Mouse (Mus musculus): ENCODE data around the gene Methig1. TPM values are rescaled to one million over a fixed set of nuclear protein-coding genes. Genes with fewer than 3 reads are reported as not detected.
"Not testable (repeated sequence)": the region's sequence is repeated elsewhere in the genome, so short reads cannot be mapped to it uniquely, and the experiment has no call there.

The Methig1 gene
- polyA plus RNA-seq, 2 experiments, result not detected

DNA sequence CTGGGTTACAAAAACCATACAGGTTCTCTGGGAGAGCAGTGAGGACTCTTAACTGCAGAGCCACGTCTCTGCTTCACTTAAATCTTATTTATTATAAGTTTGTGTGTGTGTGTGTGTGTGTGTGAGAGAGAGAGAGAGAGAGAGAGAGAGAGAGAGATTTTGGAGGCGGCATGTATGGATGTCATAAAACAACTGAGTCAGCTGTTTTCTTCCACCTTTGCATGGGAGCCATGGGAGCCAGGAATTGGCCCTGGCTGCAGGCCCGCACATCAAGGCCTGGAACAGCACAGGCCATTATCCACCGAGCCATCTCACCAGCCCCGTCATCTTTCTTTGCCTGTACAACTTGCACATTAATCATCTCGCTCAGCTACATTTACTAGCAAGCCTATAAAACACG lies 14.2 kb downstream of the Methig1 start:
- Histone ChIP-seq H3K4me3 (replicated peaks; ENCODE audit: low read length) (no peak overlapping the region), H3K27me3 (ENCODE audit: control insufficient read depth, insufficient read depth, low read length) (no peaks in the 10 kb centered on the region), H3K4me2 (replicated peaks; ENCODE audit: low read depth, low read length, severe bottlenecking) (no peak overlapping the region), H3K9ac (ENCODE audit: low read depth, low read length, severe bottlenecking) (no peak overlapping the region), H3K4me1 (ENCODE audit: control insufficient read depth, insufficient read depth, low read length) (no peaks in the 10 kb centered on the region), H3K27ac (replicated peaks; ENCODE audit: low read depth, low read length) (no peak overlapping the region), H3K36me3 (ENCODE audit: control insufficient read depth, insufficient read depth, low read length) (no peaks in the 10 kb centered on the region), H3K9me3 (ENCODE audit: control insufficient read depth, low read length) (no peaks in the 10 kb centered on the region)
- TF ChIP-seq POLR2A (IDR thresholded peaks at IDR 0.05; ENCODE audit: borderline replicate concordance, extremely low read depth, insufficient read depth, insufficient read length), result no peak
- WGBS, result 31% methylated on average over 7 of the region's 7 CpGs
- DNase-seq (ENCODE audit: low spot score) (no peak), ATAC-seq (ENCODE audit: low FRiP score, low read depth) (no peak)

DNA sequence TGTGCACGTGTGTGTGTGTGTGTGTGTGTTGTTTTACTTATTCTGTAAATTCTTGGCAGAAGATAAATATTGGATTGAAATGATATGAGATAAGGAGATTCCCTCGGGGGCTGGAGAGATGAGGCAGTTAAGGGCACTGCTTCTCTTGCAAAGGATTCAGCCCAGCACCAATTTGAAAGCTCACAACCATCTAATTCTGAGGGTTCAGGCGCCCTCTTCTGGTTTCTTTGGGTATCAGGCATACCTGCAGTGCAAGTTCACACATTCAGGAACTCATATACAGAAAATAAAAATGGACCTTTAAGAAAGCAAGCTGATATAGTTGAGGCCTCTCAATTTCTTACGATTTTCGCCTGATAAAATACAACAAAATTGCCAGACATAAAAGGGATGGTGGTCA lies 22.1 kb downstream of the Methig1 start:
- Histone ChIP-seq H3K4me1 (ENCODE audit: control insufficient read depth, insufficient read depth, low read length) (no peaks in the 10 kb centered on the region), H3K9me3 (ENCODE audit: control insufficient read depth, low read length) (peaks cover 4% of the 10 kb centered on the region; the same call in 1 of the 2 replicates), H3K4me3 (replicated peaks; ENCODE audit: low read length) (no peak overlapping the region), H3K9ac (ENCODE audit: low read depth, low read length, severe bottlenecking) (no peak overlapping the region), H3K27me3 (ENCODE audit: control insufficient read depth, insufficient read depth, low read length) (no peaks in the 10 kb centered on the region), H3K27ac (replicated peaks; ENCODE audit: low read depth, low read length) (no peak overlapping the region), H3K4me2 (replicated peaks; ENCODE audit: low read depth, low read length, severe bottlenecking) (no peak overlapping the region), H3K36me3 (ENCODE audit: control insufficient read depth, insufficient read depth, low read length) (no peaks in the 10 kb centered on the region)
- no peak for TF ChIP-seq POLR2A (IDR thresholded peaks at IDR 0.05; ENCODE audit: borderline replicate concordance, extremely low read depth, insufficient read depth, insufficient read length)
- WGBS, result 30% methylated on average over 5 of the region's 5 CpGs
- DNase-seq (ENCODE audit: low spot score) (peak; percentile 68), ATAC-seq (ENCODE audit: low FRiP score, low read depth) (no peak)

DNA sequence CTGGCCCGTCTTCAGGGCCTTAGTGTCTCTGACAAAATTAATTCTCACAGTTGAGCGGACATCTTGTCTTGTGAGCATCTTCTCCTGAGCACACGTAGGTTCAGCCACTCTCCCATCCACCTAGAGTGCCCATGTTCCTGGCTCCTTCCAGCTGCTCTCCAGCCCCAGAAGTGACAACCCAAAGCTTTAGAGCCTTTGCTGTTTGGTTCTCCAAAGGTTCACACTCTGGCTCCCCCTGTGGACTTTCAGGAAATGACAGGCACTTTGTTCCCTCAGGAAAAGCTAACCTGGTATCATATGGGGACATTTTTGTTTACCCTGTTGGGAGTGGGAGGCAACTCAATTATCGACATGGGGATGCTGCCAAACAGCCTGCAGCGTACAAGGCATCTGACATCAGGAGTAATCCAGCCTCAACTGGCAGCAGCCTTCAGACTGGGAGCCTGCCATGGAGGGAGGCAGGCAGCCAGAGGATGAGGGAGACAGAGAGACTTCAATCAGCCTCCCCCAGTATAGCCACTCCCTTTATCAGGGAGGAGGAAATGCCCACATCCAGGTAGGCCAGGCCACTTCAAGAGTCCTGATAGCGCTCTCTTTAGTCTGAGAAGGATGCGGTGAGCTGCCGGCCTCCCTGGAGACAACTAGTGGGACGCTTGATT lies 25.0 kb downstream of the Methig1 start:
- H3K9me3 ChIP-seq (ENCODE audit: control insufficient read depth, low read length); H3K4me3 ChIP-seq (replicated peaks; ENCODE audit: low read length); H3K36me3 ChIP-seq (ENCODE audit: control insufficient read depth, insufficient read depth, low read length); H3K27me3 ChIP-seq (ENCODE audit: control insufficient read depth, insufficient read depth, low read length); H3K27ac ChIP-seq (replicated peaks; ENCODE audit: low read depth, low read length); H3K4me1 ChIP-seq (ENCODE audit: control insufficient read depth, insufficient read depth, low read length); H3K9ac ChIP-seq (ENCODE audit: low read depth, low read length, severe bottlenecking); H3K4me2 ChIP-seq (replicated peaks; ENCODE audit: low read depth, low read length, severe bottlenecking); DNase-seq (ENCODE audit: low spot score); ATAC-seq (ENCODE audit: low FRiP score, low read depth): not testable (repeated sequence)
- WGBS, result 19% methylated on average over 2 of the region's 9 CpGs

DNA sequence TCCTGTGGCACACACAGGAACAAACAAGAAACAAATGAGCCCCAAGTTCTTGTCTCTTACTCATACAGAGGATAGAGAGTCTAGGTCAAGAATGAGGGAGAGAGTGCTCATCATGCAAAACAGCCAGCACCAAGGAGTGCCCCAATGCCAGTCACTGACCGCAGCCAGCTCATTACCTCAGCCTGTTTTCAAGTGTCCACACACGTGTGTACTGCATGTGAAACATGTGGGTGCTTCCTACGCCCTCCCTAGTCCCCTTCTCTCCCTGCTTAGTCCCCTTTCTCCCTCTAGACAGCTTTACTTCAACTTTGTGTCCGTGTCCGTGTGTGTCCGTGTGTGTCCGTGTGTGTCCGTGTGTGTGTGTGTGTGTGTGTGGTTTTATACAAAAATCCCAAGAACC lies 26.7 kb downstream of the Methig1 start:
- no peak overlapping the region for H3K4me2 ChIP-seq (replicated peaks; ENCODE audit: low read depth, low read length, severe bottlenecking)
- ATAC-seq (ENCODE audit: low FRiP score, low read depth), result no peak
- 91% methylated on average over 8 of the region's 8 CpGs for WGBS

DNA sequence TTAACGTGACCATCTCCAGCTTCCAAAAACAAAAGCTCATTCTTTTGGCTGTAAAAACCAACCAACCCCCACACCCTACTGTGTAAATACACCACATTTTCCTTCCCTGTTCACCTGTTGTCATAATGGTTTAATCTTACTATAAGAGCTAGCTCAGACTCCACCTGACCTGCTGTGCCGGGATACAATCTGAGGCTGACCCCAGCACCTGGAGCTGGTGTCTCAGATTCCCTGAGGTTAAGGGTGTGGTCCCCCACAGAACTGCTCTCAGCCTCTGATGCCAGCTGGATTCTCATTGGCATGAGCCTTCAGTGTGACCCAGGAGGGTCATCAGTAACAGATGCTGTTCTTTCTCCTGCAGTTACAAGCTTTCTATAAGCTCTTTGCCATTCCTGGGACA lies 27.2 kb downstream of the Methig1 start:
- H3K36me3 ChIP-seq (ENCODE audit: control insufficient read depth, insufficient read depth, low read length), result no peaks in the 10 kb centered on the region
- H3K9ac ChIP-seq (ENCODE audit: low read depth, low read length, severe bottlenecking), result no peak overlapping the region
- no peak overlapping the region for H3K4me2 ChIP-seq (replicated peaks; ENCODE audit: low read depth, low read length, severe bottlenecking)
- no peak overlapping the region for H3K4me3 ChIP-seq (replicated peaks; ENCODE audit: low read length)
- no peaks in the 10 kb centered on the region for H3K27me3 ChIP-seq (ENCODE audit: control insufficient read depth, insufficient read depth, low read length)
- 60% methylated on average over 2 of the region's 2 CpGs for whole genome bisulfite sequencing
- H3K4me1 ChIP-seq (ENCODE audit: control insufficient read depth, insufficient read depth, low read length), result no peaks in the 10 kb centered on the region
- no peak for TF ChIP-seq POLR2A (IDR thresholded peaks at IDR 0.05; ENCODE audit: borderline replicate concordance, extremely low read depth, insufficient read depth, insufficient read length)
- DNase-seq (ENCODE audit: low spot score) (no peak), ATAC-seq (ENCODE audit: low FRiP score, low read depth) (no peak)
- H3K9me3 ChIP-seq (ENCODE audit: control insufficient read depth, low read length), result no peaks in the 10 kb centered on the region
- H3K27ac ChIP-seq (replicated peaks; ENCODE audit: low read depth, low read length), result no peak overlapping the region

More for the DNA sequence above, 26.7 kb downstream of the Methig1 start:
- Histone ChIP-seq H3K36me3 (ENCODE audit: control insufficient read depth, insufficient read depth, low read length) (no peaks in the 10 kb centered on the region), H3K27ac (replicated peaks; ENCODE audit: low read depth, low read length) (no peak overlapping the region), H3K27me3 (ENCODE audit: control insufficient read depth, insufficient read depth, low read length) (no peaks in the 10 kb centered on the region), H3K4me3 (replicated peaks; ENCODE audit: low read length) (no peak overlapping the region), H3K9ac (ENCODE audit: low read depth, low read length, severe bottlenecking) (no peak overlapping the region), H3K4me1 (ENCODE audit: control insufficient read depth, insufficient read depth, low read length) (no peaks in the 10 kb centered on the region), H3K9me3 (ENCODE audit: control insufficient read depth, low read length) (no peaks in the 10 kb centered on the region)
- no peak for TF ChIP-seq POLR2A (IDR thresholded peaks at IDR 0.05; ENCODE audit: borderline replicate concordance, extremely low read depth, insufficient read depth, insufficient read length)
- no peak for DNase-seq (ENCODE audit: low spot score)

DNA sequence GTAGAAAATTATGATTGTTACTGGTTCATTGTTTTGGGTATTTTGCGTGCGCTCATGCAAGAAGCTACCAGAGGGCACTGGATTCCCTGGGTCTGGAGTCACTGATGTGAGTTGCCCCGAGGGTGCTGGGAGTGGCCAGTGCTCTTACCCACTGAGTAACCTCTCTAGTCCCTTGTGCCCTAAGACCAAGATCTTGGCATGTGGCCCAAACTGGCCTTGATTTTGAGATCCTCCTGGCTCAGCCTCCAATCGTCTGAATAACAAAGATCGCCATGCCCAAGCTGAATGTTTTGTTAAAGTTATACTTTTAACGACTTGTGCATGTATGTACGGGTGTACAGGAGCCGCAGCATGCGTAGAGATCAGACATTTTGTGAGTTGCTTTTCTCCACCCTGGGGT lies 32.8 kb downstream of the Methig1 start:
- Histone ChIP-seq H3K4me1 (ENCODE audit: control insufficient read depth, insufficient read depth, low read length) (no peaks in the 10 kb centered on the region), H3K36me3 (ENCODE audit: control insufficient read depth, insufficient read depth, low read length) (no peaks in the 10 kb centered on the region), H3K9me3 (ENCODE audit: control insufficient read depth, low read length) (no peaks in the 10 kb centered on the region), H3K4me3 (replicated peaks; ENCODE audit: low read length) (no peak overlapping the region), H3K9ac (ENCODE audit: low read depth, low read length, severe bottlenecking) (no peak overlapping the region), H3K27me3 (ENCODE audit: control insufficient read depth, insufficient read depth, low read length) (no peaks in the 10 kb centered on the region), H3K27ac (replicated peaks; ENCODE audit: low read depth, low read length) (no peak overlapping the region), H3K4me2 (replicated peaks; ENCODE audit: low read depth, low read length, severe bottlenecking) (no peak overlapping the region)
- DNase-seq (ENCODE audit: low spot score) (no peak), ATAC-seq (ENCODE audit: low FRiP score, low read depth) (no peak)
- TF ChIP-seq POLR2A (IDR thresholded peaks at IDR 0.05; ENCODE audit: borderline replicate concordance, extremely low read depth, insufficient read depth, insufficient read length), result no peak
- 89% methylated on average over 9 of the region's 9 CpGs for WGBS

Measured in limb, embryonic 14.5 days (tissue).